Mouse (Mus musculus) layer of hippocampus, postnatal 36 days (tissue): ENCODE measurements around the gene Dll4. TPM values are rescaled to one million over a fixed set of nuclear protein-coding genes. Genes with fewer than 3 reads are reported as not detected.

Source experiments
- total RNA-seq, 2 experiments: library from RNA; stranded (reverse); gene quantifications; 2 replicates each; pipeline ENCODE4 v1.2.3; 2021

Dll4 gene
- total RNA-seq, 2 experiments from 2014 or later: 2.7 TPM

Other genes with a start within 250 kb of the Dll4 start
- gene Rad51, start 213.0 kb upstream of the Dll4 start, total RNA-seq: 1 to 10 TPM in 1 of 2 experiments, under 1 TPM in 1; 0.99 to 1.5 TPM
- 10 to 100 TPM; 59.4 to 61.8 TPM for gene Rmdn3, start 168.8 kb upstream of the Dll4 start, total RNA-seq
- not detected for gene Gchfr, start 158.0 kb upstream of the Dll4 start, total RNA-seq
- gene Gm14137, start 151.3 kb upstream of the Dll4 start, total RNA-seq: not detected
- 10 to 100 TPM; 38.7 to 43.9 TPM for gene Zfyve19, start 117.2 kb upstream of the Dll4 start, total RNA-seq
- gene Dnajc17, start 117.0 kb upstream of the Dll4 start, total RNA-seq: 10 to 100 TPM; 17.4 to 17.6 TPM
- gene Ppp1r14d, start 95.9 kb upstream of the Dll4 start, total RNA-seq: not detected
- 1 to 10 TPM; 1.7 to 2.4 TPM for gene Spint1, start 88.4 kb upstream of the Dll4 start, total RNA-seq
- 1 to 10 TPM; 6.4 to 6.9 TPM for gene Rhov, start 54.5 kb upstream of the Dll4 start, total RNA-seq
- gene Vps18, start 37.0 kb upstream of the Dll4 start, total RNA-seq: 10 to 100 TPM; 40.6 to 41.5 TPM
- gene Chac1, start 25.4 kb downstream of the Dll4 start, total RNA-seq: 1 to 10 TPM; 5.2 to 5.8 TPM
- gene Ino80, start 151.9 kb downstream of the Dll4 start, total RNA-seq: 10 to 100 TPM; 18.2 to 18.7 TPM
- under 1 TPM; 0.46 to 0.47 TPM for gene Exd1, start 221.8 kb downstream of the Dll4 start, total RNA-seq
- gene Chp1, start 221.9 kb downstream of the Dll4 start, total RNA-seq: 100 to 1,000 TPM; 144 to 146 TPM